ENCODE assay signal across 8 mouse cellular contexts in genomic region chr4:47091493-47092386, GRCm38 (mm10). TPM values are rescaled to one million over a fixed set of nuclear protein-coding genes. Genes with fewer than 3 reads are reported as not detected.
A peak's percentile ranks its signal among the peaks of the same experiment; 100 is the strongest.
DNase-seq lines count a peak whose midpoint lies in the region; ATAC-seq and TF ChIP-seq lines count a peak whose summit lies in the region.

Gene Galnt12 (plus strand): TSS chr4:47091909.

- H3K9me3 ChIP-seq in kidney, postnatal 0 days (replicated peaks; ENCODE audit: low read length), result no peaks in the 10 kb centered on the region

- no peak for TF ChIP-seq CTCF in kidney, postnatal 0 days (IDR thresholded peaks at IDR 0.05; ENCODE audit: low read depth)
- TF ChIP-seq CTCF in small intestine, adult 2 months (IDR thresholded peaks at IDR 0.05; ENCODE audit: extremely low read depth, insufficient read length, insufficient replicate concordance, low read depth, low read length), result no peak

- TF ChIP-seq POLR2A in small intestine, adult 2 months (IDR thresholded peaks at IDR 0.05; ENCODE audit: low read depth, low read length), result peak; percentile 35; the same call in 1 of the 2 replicates

- H3K4me2 ChIP-seq in kidney, postnatal 0 days (ENCODE audit: low read length), result peak within 1 kb of the TSS; percentile 97

- 1% methylated on average over 72 of the region's 74 CpGs for WGBS in kidney, postnatal 0 days
- 2% methylated on average over 74 of the region's 74 CpGs for WGBS in small intestine, adult 2 months

- peak within 1 kb of the TSS; percentile 46 for H3K9ac ChIP-seq in kidney, postnatal 0 days (ENCODE audit: low read depth, low read length)

- ATAC-seq in kidney, postnatal 0 days (replicated peaks; ENCODE audit: low FRiP score, low read depth), result peak; percentile 73
- peak; percentile 38 for ATAC-seq in megakaryocyte, adult 5-6 weeks (ENCODE audit: poor library complexity, severe bottlenecking)

- no peaks in the 10 kb centered on the region for H3K27me3 ChIP-seq in kidney, postnatal 0 days (ENCODE audit: insufficient read depth, low read length)
- no peaks in the 10 kb centered on the region for H3K27me3 ChIP-seq in small intestine, adult 2 months (ENCODE audit: control insufficient read depth, insufficient read depth, low read length)

- H3K4me3 ChIP-seq in kidney, postnatal 0 days (replicated peaks; ENCODE audit: low read depth, low read length), result peak within 1 kb of the TSS; percentile 56
- H3K4me3 ChIP-seq in small intestine, adult 2 months (ENCODE audit: low read depth, low read length), result peak within 1 kb of the TSS; percentile 79

- H3K36me3 ChIP-seq in kidney, postnatal 0 days (ENCODE audit: insufficient read depth, low read length), result no peaks in the 10 kb centered on the region
- H3K36me3 ChIP-seq in small intestine, adult 2 months (ENCODE audit: control insufficient read depth, insufficient read depth, low read length), result no peaks in the 10 kb centered on the region

- peak; percentile 24 for DNase-seq in layer of hippocampus, adult 9-11 months
- no peak for DNase-seq in layer of hippocampus, adult 9-10 months (ENCODE audit: low spot score)
- peak; percentile 21 to 36 for DNase-seq in adrenal gland, postnatal 36 days
- DNase-seq in gonadal fat pad, adult 2 months (ENCODE audit: low read depth), result no peak
- DNase-seq in kidney, postnatal 0 days (ENCODE audit: low spot score), result peak; percentile 57
- DNase-seq in gastrocnemius, adult 18-20 months (ENCODE audit: low spot score), result no peak

- no peak within 1 kb of the TSS for H3K27ac ChIP-seq in kidney, postnatal 0 days
- peak within 1 kb of the TSS; percentile 24; the same call in 1 of the 2 replicates for H3K27ac ChIP-seq in small intestine, adult 2 months (ENCODE audit: insufficient read depth, low read depth, low read length)

- H3K4me1 ChIP-seq in kidney, postnatal 0 days (replicated peaks; ENCODE audit: insufficient read depth, low read length), result no peaks in the 10 kb centered on the region
- H3K4me1 ChIP-seq in small intestine, adult 2 months (ENCODE audit: control insufficient read depth, insufficient read depth, insufficient read length, low read length), result peaks cover 4% of the 10 kb centered on the region

RNA-seq across cellular contexts. Expression of gene Galnt12, which starts in this region (rescaled TPM):
- under 1 TPM; 0.56 to 0.69 TPM for total RNA-seq in adrenal gland, postnatal 36 days (2021)
- 34.0 and 53.1 TPM in 2 replicates for polyA plus RNA-seq in gonadal fat pad, adult 2 months (2012; rRNA removed)
- polyA plus RNA-seq in kidney, postnatal 0 days (2015; fragmentation: Nextera tagmentation; extraction: Ambion mirVana), result 10.2 and 11.2 TPM in 2 replicates
- 0.84 and 1.5 TPM in 2 replicates for total RNA-seq in megakaryocyte, adult 5-6 weeks (2015)
- 2.7 and 3.0 TPM in 2 replicates for total RNA-seq in megakaryocyte, adult 5-6 weeks (2017)
- polyA plus RNA-seq in small intestine, adult 2 months (2012; rRNA removed), result 18.0 and 28.3 TPM in 2 replicates
- total RNA-seq in gastrocnemius, adult 18-20 months (2021), result not detected

Comparison
In these comparisons a context has a peak if more than half of its experiments do, and no peak if none do; other contexts are left out.
1. DNase-seq: peak in layer of hippocampus, adult 9-11 months (single experiment) and kidney, postnatal 0 days (single experiment); none in layer of hippocampus, adult 9-10 months (single experiment), gonadal fat pad, adult 2 months (single experiment) and gastrocnemius, adult 18-20 months (single experiment).
2. Peak in DNase-seq in adrenal gland, postnatal 36 days; RNA of the gene not detected or under 1 TPM.